Comparison of ENCODE assay signal across 15 mouse cellular contexts in the genomic region with DNA sequence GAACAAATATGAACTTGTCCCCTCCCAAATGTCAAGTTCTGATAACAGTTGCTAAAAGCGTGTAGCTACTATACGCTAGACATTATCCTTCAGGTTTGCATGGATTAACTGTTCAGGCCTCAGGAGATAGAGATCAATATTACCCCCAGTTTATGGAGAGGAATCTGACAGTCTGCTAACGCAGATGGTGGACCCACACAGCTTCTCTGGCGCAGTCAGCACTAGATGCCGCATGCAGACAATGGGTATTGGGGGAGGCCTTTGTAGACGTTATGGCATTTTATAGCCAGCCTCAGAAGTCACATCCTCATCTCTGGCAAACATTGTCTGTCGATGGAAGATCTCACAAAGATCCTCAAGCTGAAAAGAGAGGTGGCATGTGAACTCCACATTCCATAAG.
"Had no signal": no experiment of that assay in that cellular context is flagged by ENCODE, and none has a peak within 500 bp of the region (broad histone marks: within the 10 kb centered on the region; RNA-seq: fewer than 3 reads in every experiment).

No protein-coding gene starts in this region.

- H3K4me3 ChIP-seq: neural tube, embryonic 15.5 days; stomach, embryonic 15.5 days had no signal

- H3K27ac ChIP-seq: neural tube, embryonic 15.5 days; stomach, embryonic 15.5 days; stomach, postnatal 0 days had no signal

- H3K36me3 ChIP-seq: neural tube, embryonic 15.5 days; stomach, embryonic 15.5 days had no signal

- H3K4me2 ChIP-seq: neural tube, embryonic 15.5 days; stomach, embryonic 15.5 days had no signal

- H3K9ac ChIP-seq: neural tube, embryonic 15.5 days; stomach, embryonic 15.5 days had no signal

- H3K9me3 ChIP-seq: neural tube, embryonic 15.5 days; stomach, embryonic 15.5 days had no signal

- H3K27me3 ChIP-seq: neural tube, embryonic 15.5 days had no signal

- DNase-seq: retina, postnatal 1 day; right cerebral cortex, adult 18-20 months; right cerebral cortex, postnatal 14 days; right cerebral cortex, postnatal 25 days; right cerebral cortex, postnatal 4 days; spleen, adult 18-20 months; thymus, adult 18-20 months; thymus, adult 2 months; thymus, postnatal 14 days; thymus, postnatal 25 days; thymus, postnatal 36 days; thymus, postnatal 4 days had no signal
